Mouse (Mus musculus) brain, embryonic 14.5 days (tissue): ENCODE measurements around the gene Aldh16a1.

ENCODE experiments used
- CTCF ChIP-seq: fragments of 200-500 bp; IDR thresholded peaks from 2 replicates; pipeline ENCODE4 v1.5.1; 2012; ENCODE audit warnings: inconsistent platforms, mild to moderate bottlenecking, moderate library complexity, borderline replicate concordance; ENCODE audit not compliant: insufficient read depth, insufficient read length; ENCODE audit errors: extremely low read depth
- POLR2A ChIP-seq: fragments of 200-500 bp; IDR thresholded peaks from 2 replicates; pipeline ENCODE4 v1.6.1; 2012; ENCODE audit warnings: mild to moderate bottlenecking, inconsistent platforms, borderline replicate concordance; ENCODE audit not compliant: poor library complexity, insufficient read depth, insufficient read length, severe bottlenecking; ENCODE audit errors: extremely low read depth

DNA sequence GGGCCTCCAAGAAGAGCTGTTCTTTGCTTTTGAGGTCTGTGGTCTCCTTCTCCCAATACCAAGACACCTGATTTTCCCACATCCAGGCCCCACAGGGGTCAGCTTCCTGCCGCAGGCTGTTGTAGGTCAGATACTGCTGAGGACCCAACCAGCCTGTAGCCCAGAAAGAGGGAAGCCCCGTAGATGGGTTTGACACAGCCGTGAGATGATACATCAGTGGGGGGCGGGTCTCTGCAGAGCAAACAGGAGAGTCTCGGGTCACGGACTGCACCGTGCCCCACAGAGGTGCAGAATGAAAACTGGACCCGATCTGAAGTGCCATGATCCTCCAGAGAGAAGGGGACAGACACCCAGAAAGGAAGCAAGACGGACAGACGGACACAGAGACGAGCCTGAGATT, 51.9 kb downstream of the Aldh16a1 start:
- TF ChIP-seq CTCF (no peak), POLR2A (no peak)
